Mouse (Mus musculus) left cerebral cortex, postnatal 10 days (tissue): ENCODE data around the gene Zfp664. TPM values are rescaled to one million over a fixed set of nuclear protein-coding genes. Genes with fewer than 3 reads are reported as not detected.

Experiments
- DNase-seq, 2 experiments: peaks; one replicate each; pipeline ENCODE4 v3.0.0; 2021 to 2022; ENCODE audit warnings: low spot score in 2 of 2, mixed read lengths in 1 of 2; ENCODE audit errors: extremely low spot score in 1 of 2
- intact Hi-C: fragments of 180-260 bp; cut with DNase I; formaldehyde crosslinking; loops from one replicate; pipeline ENCODE4 v1.15.1; 2025
- total RNA-seq, 2 experiments: library from RNA; stranded (reverse); gene quantifications; 2 replicates each; pipeline ENCODE4 v1.2.3; 2021

The Zfp664 gene
- total RNA-seq, 2 experiments from 2014 or later, result 46.4 to 49.7 TPM

DNA sequence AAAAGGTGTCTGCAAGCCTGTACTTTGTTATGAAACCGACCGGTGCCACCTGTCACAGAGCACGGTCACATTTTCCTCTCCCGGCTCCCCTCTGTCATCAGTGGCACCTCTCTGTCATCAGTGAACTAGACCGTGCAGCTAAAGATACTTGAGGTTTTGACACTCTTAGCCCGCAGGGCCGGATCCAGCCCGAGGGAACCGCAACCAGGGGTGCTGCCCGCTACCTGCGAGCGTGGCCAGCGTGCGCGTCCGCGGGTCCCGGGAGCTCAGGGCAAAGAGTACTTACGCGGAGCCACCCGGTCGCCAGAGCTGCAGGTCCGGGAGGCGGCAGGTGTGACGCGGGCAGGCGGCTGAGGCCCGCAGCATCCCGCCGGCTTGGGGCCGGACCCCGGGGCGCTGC, 1.0 kb upstream of the Zfp664 start:
- intact Hi-C loops, result loop anchor here (5.0 kb wide), 2 partner anchors 79 to 129 kb away; no protein-coding TSS in a partner anchor
- peak in 1 of 2 experiments; percentile 53 for DNase-seq

- DNase-seq, result peak in 1 of 2 experiments; percentile 67
- intact Hi-C loops, result loop anchor here (5.0 kb wide), 2 partner anchors 81 to 131 kb away; no protein-coding TSS in a partner anchor
Observed at GRCm38 (mm10) chr5:124862871-124863741, 615 bp downstream of the Zfp664 start.

- intact Hi-C loops, result no loop called here
- peak; percentile 59 to 73 for DNase-seq
Observed at GRCm38 (mm10) chr5:124868981-124869380, 6.5 kb downstream of the Zfp664 start.

DNA sequence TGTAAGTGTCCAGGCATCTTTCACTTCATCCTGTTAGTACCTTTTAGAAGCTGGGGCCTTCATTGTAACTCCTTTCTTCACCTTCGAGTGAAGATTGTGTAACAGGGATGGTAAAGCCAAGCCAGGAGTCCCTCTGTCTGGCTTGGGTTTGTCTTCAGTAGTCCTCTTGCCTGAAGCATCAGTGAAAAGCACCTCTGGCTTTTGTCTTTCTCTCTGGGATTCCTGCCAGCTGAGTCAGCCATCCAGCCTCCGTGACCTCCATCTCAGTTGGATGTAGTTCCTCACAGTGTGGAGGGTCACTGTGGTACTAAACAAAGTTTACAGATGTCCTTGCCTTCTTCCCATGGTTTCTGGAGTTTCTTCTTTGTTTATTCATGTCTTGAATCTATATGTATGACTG, 9.5 kb downstream of the Zfp664 start:
- peak in 1 of 2 experiments; percentile 37 for DNase-seq
- intact Hi-C loops, result no loop called here

- DNase-seq, result no peak
- intact Hi-C loops, result no loop called here
Observed at GRCm38 (mm10) chr5:124873096-124873495, 10.6 kb downstream of the Zfp664 start.

GRCm38 (mm10) chr5:124873890-124874601, 11.6 kb downstream of the Zfp664 start:
- intact Hi-C loops, result no loop called here
- no peak for DNase-seq

DNA sequence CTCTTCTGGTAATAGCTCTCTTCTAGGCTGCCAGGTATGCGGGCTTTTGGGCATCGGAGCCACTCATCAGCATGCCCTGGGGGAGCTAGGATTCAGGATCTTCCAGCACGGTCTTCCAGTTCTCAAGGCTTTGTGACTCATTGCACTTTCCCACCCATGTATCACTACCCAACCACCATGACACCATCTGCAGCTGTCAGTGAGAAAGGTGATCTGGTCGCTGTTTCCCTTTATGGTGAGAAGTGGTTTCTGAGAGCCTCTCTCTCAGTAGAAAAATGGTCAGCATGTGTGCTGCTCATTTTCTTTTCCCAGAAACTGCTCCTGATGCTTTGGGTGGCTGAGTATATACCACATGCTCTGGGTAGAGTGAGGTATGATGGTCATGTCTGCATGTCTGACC, 16.8 kb downstream of the Zfp664 start:
- DNase-seq, result no peak
- intact Hi-C loops, result no loop called here

- intact Hi-C loops, result no loop called here
- DNase-seq, result no peak
Observed at GRCm38 (mm10) chr5:124879801-124880200, 17.3 kb downstream of the Zfp664 start.

GRCm38 (mm10) chr5:124883877-124884276, 21.4 kb downstream of the Zfp664 start:
- DNase-seq, result peak in 1 of 2 experiments; percentile 64
- intact Hi-C loops, result no loop called here

GRCm38 (mm10) chr5:124888661-124889060, 26.2 kb downstream of the Zfp664 start:
- intact Hi-C loops, result no loop called here
- no peak for DNase-seq

DNA sequence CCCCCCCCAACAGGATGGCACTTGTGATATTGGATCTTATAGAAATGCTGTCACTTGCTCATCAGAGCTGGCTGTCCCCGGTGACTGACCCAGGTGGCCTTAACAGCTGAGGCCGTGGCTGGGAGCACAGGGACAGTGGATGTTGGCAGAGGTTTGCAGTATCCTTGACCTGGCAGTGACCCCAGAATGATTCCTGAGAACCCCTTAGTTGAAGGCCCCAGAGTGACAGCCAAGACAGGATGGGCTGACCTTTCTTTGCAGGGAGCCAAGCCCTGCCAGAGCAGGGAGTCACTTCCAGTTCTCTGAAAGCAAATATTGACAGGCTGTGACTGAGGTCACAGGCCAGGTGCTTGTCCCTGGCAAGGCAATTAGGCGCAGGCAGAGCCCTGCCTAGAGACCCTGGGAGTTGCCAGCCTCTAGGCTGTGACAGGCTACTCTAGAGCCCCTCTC, 29.5 kb downstream of the Zfp664 start:
- intact Hi-C loops, result no loop called here
- DNase-seq, result no peak

GRCm38 (mm10) chr5:124896135-124896534, 33.6 kb downstream of the Zfp664 start:
- DNase-seq, result no peak
- intact Hi-C loops, result loop anchor here (5.0 kb wide), 1 partner anchor 471 kb away; no protein-coding TSS in a partner anchor

- DNase-seq, result peak; percentile 76 to 86
- intact Hi-C loops, result loop anchor here (2.0 to 10.0 kb wide), 3 partner anchors 125 to 467 kb away; no protein-coding TSS in a partner anchor
Observed at GRCm38 (mm10) chr5:124899945-124900631, 37.6 kb downstream of the Zfp664 start.

GRCm38 (mm10) chr5:124900738-124901490, 38.4 kb downstream of the Zfp664 start:
- no peak for DNase-seq
- intact Hi-C loops, result loop anchor here (2.0 to 10.0 kb wide), 2 partner anchors 124 to 370 kb away; no protein-coding TSS in a partner anchor

GRCm38 (mm10) chr5:124901675-124902074, 39.2 kb downstream of the Zfp664 start:
- intact Hi-C loops, result loop anchor here (2.0 to 10.0 kb wide), 2 partner anchors 123 to 369 kb away; no protein-coding TSS in a partner anchor
- peak; percentile 60 for DNase-seq

DNA sequence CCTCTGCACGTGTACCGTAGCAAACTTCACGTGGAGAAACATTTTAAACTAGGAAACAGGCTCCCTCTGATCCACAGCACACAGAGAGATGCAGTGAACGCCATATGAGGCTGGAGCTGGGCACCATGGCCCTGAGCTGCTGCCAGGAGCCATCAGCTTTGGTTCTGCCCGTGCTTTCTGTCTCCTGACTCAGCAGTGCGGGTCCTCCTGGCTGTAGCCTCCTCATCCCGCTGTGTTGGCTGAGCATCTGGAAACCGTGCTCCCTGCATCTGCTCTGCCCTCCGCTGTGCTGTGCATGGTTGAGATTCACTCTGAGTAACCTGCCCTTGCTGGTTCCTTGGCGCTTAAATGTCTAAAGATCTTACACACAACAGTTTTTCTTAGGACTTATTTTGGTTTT, 39.7 kb downstream of the Zfp664 start:
- intact Hi-C loops, result loop anchor here (10.0 kb wide), 1 partner anchor 123 kb away; no protein-coding TSS in a partner anchor
- DNase-seq, result no peak

DNA sequence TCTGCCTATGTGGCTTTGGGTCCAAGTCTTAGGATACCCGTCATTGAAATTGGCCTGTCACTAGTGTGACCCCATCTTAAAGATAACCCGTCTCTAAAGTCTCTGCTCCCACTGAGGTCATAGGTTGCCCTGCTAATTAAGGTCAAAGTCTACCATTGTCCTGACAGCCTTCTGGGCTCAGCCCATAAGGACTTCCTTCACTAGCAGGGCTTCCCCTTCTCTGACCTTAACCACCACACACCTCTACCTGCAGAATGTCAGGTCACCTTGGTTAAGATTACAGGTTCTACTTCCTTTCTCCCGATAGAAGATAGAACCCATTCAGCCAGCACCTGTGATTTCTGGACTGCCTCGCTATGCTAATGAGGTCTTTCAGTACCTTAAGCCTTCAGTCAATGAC, 41.4 kb downstream of the Zfp664 start:
- intact Hi-C loops, result loop anchor here (10.0 kb wide), 1 partner anchor 121 kb away; no protein-coding TSS in a partner anchor
- DNase-seq, result no peak

- intact Hi-C loops, result loop anchor here (10.0 kb wide), 1 partner anchor 118 kb away; no protein-coding TSS in a partner anchor
- no peak for DNase-seq
Observed at GRCm38 (mm10) chr5:124906890-124907289, 44.4 kb downstream of the Zfp664 start.
